Mouse (Mus musculus) kidney, postnatal 0 days (tissue): Measurements from ENCODE around the gene 2510009E07Rik. TPM values are rescaled to one million over a fixed set of nuclear protein-coding genes. Genes with fewer than 3 reads are reported as not detected.

Source experiments
- ATAC-seq: fragments of 200-750 bp; cut with Nextera tagmentation; replicated peaks from 2 replicates; pipeline ENCODE4 v1.8.0; 2017; ENCODE audit warnings: low read depth, moderate number of reproducible peaks, moderate TSS enrichment, moderate library complexity; ENCODE audit not compliant: low FRiP score
- DNase-seq: peaks from one replicate; pipeline ENCODE4 v3.0.0-alpha.2; 2016; ENCODE audit warnings: low spot score
- H3K27ac ChIP-seq: fragments of 300-500 bp; sonication (generic); 2 replicates; pipeline ENCODE4 v1.5.1; 2014; ENCODE audit warnings: mild to moderate bottlenecking
- H3K27me3 ChIP-seq: fragments of 300-500 bp; sonication (generic); 2 replicates; pipeline ENCODE4 v1.6.1; 2014; ENCODE audit warnings: low read length, mixed read lengths; ENCODE audit not compliant: insufficient read depth
- H3K36me3 ChIP-seq: fragments of 300-500 bp; sonication (generic); 2 replicates; pipeline ENCODE4 v1.6.1; 2014; ENCODE audit warnings: low read length, mixed read lengths; ENCODE audit not compliant: insufficient read depth
- H3K4me1 ChIP-seq: fragments of 300-500 bp; sonication (generic); replicated peaks from 2 replicates; pipeline ENCODE4 v1.6.1; 2014; ENCODE audit warnings: antibody characterized with exemption, low read length, mixed read lengths; ENCODE audit not compliant: insufficient read depth
- H3K4me2 ChIP-seq: fragments of 300-500 bp; sonication (generic); 2 replicates; pipeline ENCODE4 v1.6.1; 2014; ENCODE audit warnings: mild to moderate bottlenecking, low read length, moderate library complexity, mixed read lengths
- H3K4me3 ChIP-seq: fragments of 300-500 bp; sonication (generic); replicated peaks from 2 replicates; pipeline ENCODE4 v1.5.1; 2014; ENCODE audit warnings: low read depth, low read length
- H3K9ac ChIP-seq: fragments of 300-500 bp; sonication (generic); 2 replicates; pipeline ENCODE4 v1.6.1; 2014; ENCODE audit warnings: low read depth, low read length
- H3K9me3 ChIP-seq: fragments of 300-500 bp; sonication (generic); replicated peaks from 2 replicates; pipeline ENCODE4 v1.6.1; 2016; ENCODE audit warnings: low read length, inconsistent platforms, mixed read lengths
- CTCF ChIP-seq: IDR thresholded peaks from 2 replicates; pipeline ENCODE4 v1.5.1; 2016; ENCODE audit warnings: antibody characterized with exemption, low read depth, mild to moderate bottlenecking, moderate library complexity
- WGBS: fragments of 180-500 bp; shearing (Covaris S2); extraction: QIAGEN DNeasy Blood & Tissue Kit; methylation state at CpG from one replicate; pipeline ENCODE4 v1.1.7; 2014; 5-methylcytosine and 5-hydroxymethylcytosine counted together
- polyA plus RNA-seq: library from polyadenylated mRNA; unstranded; fragments of >200 nt; fragmentation: Nextera tagmentation; extraction: Ambion mirVana; gene quantifications from 2 replicates; pipeline ENCODE4 v1.2.1, GENCODE M21; 2015

Gene 2510009E07Rik
- polyA plus RNA-seq, 1 experiment from 2014 or later, result 13.6 TPM

DNA sequence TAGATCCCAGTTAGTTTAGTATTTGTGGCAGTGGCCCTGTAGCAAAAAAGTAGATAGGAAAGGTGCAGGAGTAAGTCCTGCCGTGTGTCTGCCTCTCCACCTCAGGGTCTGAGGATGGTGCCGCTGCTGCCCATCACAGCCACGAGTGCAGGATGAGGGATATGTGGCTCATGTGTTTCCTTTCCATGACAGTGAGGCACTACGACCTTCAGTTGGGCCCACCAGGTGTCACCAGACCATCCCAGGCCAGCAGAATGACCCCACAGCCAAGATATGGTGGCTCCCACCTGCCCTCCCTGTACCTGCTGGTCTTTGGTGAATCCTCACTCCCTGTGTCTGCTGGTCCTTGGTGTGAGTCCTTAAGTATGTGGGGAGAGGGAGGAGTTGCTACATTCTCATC lies 43.3 kb downstream of the 2510009E07Rik start:
- Histone ChIP-seq H3K27ac (no peak overlapping the region), H3K36me3 (no peaks in the 10 kb centered on the region; the same call in 1 of the 2 replicates), H3K9ac (no peak overlapping the region), H3K27me3 (no peaks in the 10 kb centered on the region), H3K4me2 (no peak overlapping the region), H3K4me3 (no peak overlapping the region), H3K4me1 (no peaks in the 10 kb centered on the region), H3K9me3 (no peaks in the 10 kb centered on the region)
- 89% methylated on average over 4 of the region's 4 CpGs for WGBS
- ATAC-seq, result no peak
- no peak for TF ChIP-seq CTCF
- DNase-seq, result no peak

DNA sequence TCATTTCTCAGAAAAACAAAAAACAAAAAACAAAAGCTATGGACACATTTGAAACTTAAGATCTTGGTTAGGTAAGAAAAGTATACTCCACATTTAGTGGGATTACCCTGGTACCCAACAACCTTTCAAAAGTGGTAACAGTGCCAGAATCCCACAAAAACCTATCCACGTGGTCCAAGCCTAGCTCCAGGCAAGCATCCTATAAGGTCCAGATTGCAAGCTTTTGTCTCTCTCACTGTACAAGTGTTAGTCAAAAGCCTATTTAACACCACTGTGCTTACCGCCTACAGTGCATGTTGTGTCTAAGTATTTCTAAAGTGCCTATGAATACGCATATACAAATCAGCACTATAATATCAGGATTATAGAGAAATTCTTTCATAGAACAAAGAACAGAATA lies 44.2 kb downstream of the 2510009E07Rik start:
- ATAC-seq (no peak), DNase-seq (no peak)
- no peaks in the 10 kb centered on the region for H3K27me3 ChIP-seq
- WGBS, result 90% methylated on average over 3 of the region's 3 CpGs
- no peaks in the 10 kb centered on the region; the same call in 1 of the 2 replicates for H3K36me3 ChIP-seq
- H3K4me1 ChIP-seq, result no peaks in the 10 kb centered on the region
- H3K27ac ChIP-seq, result no peak overlapping the region
- H3K4me2 ChIP-seq, result no peak overlapping the region
- TF ChIP-seq CTCF, result no peak
- H3K4me3 ChIP-seq, result no peak overlapping the region
- H3K9me3 ChIP-seq, result no peaks in the 10 kb centered on the region
- H3K9ac ChIP-seq, result no peak overlapping the region

DNA sequence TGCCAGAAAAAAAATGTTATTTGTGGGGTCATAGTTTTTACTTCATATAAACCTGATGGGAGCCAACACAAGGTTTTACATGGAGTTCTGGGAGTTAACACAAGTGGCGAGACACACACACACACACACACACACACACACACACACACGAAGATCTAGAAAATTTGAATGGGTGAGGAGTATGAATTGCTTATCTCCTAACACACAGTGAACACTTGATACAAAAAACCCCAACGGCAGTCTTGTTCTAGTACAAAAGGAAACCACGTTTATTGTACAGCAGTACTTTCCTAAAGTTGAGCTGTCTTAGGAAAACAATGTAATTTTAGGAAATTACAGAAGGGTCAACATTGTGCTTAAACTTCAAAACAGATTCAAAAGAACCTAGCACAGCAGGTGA lies 45.7 kb downstream of the 2510009E07Rik start:
- no peaks in the 10 kb centered on the region for H3K27me3 ChIP-seq
- 85% methylated on average over 4 of the region's 4 CpGs for WGBS
- no peaks in the 10 kb centered on the region; the same call in 1 of the 2 replicates for H3K36me3 ChIP-seq
- no peak for DNase-seq
- no peak for ATAC-seq
- no peak overlapping the region for H3K9ac ChIP-seq
- no peak overlapping the region for H3K4me2 ChIP-seq
- H3K9me3 ChIP-seq, result no peaks in the 10 kb centered on the region
- H3K4me3 ChIP-seq, result no peak overlapping the region
- no peaks in the 10 kb centered on the region for H3K4me1 ChIP-seq
- no peak for TF ChIP-seq CTCF
- no peak overlapping the region for H3K27ac ChIP-seq

DNA sequence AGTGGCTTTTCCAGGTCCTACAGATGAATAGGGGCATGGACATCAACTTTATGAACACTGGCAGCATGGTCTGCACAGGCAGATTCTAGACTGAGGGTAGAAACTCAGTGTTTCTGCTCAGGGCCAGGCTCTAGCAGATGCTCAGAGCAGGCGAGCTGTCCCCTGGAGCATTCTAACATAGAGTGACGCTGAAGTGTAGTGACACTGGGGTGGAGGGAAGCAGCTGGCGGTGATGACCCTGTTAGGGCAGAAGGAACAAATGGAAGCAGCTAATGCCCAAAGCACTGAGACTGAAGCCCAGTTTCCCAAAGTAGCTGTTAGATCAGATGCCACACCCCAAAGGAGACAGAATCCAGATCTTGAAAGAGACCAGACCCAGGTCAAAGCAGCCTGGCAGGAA lies 48.0 kb downstream of the 2510009E07Rik start:
- 85% methylated on average over 3 of the region's 3 CpGs for WGBS
- Histone ChIP-seq H3K4me3 (no peak overlapping the region), H3K9me3 (no peaks in the 10 kb centered on the region), H3K4me1 (no peaks in the 10 kb centered on the region; the same call in 1 of the 2 replicates), H3K27ac (no peak overlapping the region), H3K27me3 (no peaks in the 10 kb centered on the region), H3K4me2 (no peak overlapping the region), H3K36me3 (no peaks in the 10 kb centered on the region), H3K9ac (no peak overlapping the region)
- TF ChIP-seq CTCF, result no peak
- ATAC-seq (no peak), DNase-seq (no peak)

DNA sequence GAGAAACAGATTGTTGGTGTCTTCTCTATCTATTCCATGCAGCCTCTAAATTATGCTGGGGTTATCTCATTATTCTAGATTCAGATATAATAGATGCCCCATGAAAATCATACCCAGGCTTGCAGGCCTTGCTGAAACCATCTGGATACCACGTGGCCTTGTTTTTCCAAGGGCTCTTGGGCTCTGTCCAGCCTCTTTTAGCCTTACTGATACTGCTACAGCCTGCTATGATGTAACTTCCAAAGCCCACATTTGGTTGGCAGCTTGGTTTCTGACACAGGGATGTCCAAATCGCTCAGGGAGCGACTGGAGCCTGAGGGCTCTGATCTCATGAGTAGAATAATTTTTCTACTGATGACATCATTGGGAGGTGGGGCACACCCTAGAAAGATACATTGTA lies 48.5 kb downstream of the 2510009E07Rik start:
- TF ChIP-seq CTCF, result no peak

DNA sequence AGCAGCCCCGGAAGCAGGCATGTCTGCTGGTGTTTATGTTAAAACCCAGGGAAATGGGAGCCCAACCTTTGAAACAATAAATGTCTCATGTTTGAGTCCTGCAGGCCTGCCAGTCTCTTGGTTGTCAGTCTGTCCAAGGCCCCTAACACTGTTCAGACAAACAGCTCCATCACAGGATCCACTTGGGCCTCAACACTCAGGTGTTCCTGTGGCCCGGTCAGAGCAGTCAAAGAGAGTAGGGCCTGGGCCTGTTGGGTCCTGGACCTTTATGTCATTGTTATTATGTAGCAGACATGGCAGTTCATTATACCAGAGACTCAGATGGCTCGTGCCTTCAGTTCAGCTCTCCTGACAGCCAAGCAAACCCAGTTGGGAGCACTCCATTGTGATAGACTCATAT lies 49.9 kb downstream of the 2510009E07Rik start:
- no peaks in the 10 kb centered on the region for H3K27me3 ChIP-seq

More for the DNA sequence above, 48.5 kb downstream of the 2510009E07Rik start:
- 76% methylated on average over 3 of the region's 3 CpGs for WGBS
- Histone ChIP-seq H3K9ac (no peak overlapping the region), H3K27ac (no peak overlapping the region), H3K4me3 (no peak overlapping the region), H3K9me3 (no peaks in the 10 kb centered on the region), H3K4me1 (peaks cover 3% of the 10 kb centered on the region; the same call in 1 of the 2 replicates), H3K27me3 (no peaks in the 10 kb centered on the region), H3K4me2 (no peak overlapping the region), H3K36me3 (no peaks in the 10 kb centered on the region)
- DNase-seq, result no peak
- ATAC-seq, result no peak

DNA sequence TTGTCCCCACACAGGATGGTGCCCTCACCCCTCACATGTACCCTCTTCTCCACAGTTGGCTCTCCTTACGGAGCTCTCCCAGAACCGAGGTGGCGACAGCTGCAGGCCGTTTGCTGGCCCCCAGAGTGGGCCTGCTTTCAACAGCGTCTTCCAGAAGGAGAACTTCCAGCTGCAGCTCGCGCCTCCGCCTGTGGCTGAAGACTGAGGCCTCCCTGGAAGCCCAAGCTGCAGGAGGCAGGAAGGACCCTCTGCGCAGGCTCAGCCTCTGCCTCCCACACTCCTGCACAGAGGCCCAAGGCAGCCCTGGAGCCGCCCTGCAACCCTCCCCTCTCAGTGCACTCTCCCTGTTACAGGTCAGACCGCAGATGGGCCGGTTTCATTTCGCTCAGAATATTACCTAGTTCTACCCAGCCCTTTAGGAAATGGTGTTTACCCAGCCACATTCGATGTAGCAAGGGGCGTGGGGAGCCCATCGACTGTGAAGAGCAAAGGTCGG lies 50.4 kb downstream of the 2510009E07Rik start:
- no peaks in the 10 kb centered on the region for H3K9me3 ChIP-seq
- H3K27me3 ChIP-seq, result no peaks in the 10 kb centered on the region
- DNase-seq, result peak; percentile 88
- peak overlapping the region; percentile 37 for H3K4me2 ChIP-seq
- H3K4me3 ChIP-seq, result no peak overlapping the region
- WGBS, result 15% methylated on average over 17 of the region's 17 CpGs
- TF ChIP-seq CTCF, result no peak
- H3K36me3 ChIP-seq, result no peaks in the 10 kb centered on the region
- ATAC-seq, result peak; percentile 92
- H3K4me1 ChIP-seq, result peaks cover 3% of the 10 kb centered on the region; the same call in 1 of the 2 replicates
- H3K9ac ChIP-seq, result peak overlapping the region; percentile 46
- peak overlapping the region; percentile 90 for H3K27ac ChIP-seq

More for the DNA sequence above, 49.9 kb downstream of the 2510009E07Rik start:
- no peaks in the 10 kb centered on the region for H3K9me3 ChIP-seq
- H3K4me3 ChIP-seq, result no peak overlapping the region
- TF ChIP-seq CTCF, result no peak
- 0 out of 2 replicates have a peak overlapping the region, but pooled peaks have one; percentile 46 for H3K9ac ChIP-seq
- no peaks in the 10 kb centered on the region for H3K36me3 ChIP-seq
- no peak for DNase-seq
- H3K27ac ChIP-seq, result peak overlapping the region; percentile 90
- H3K4me2 ChIP-seq, result peak overlapping the region; percentile 37
- peaks cover 3% of the 10 kb centered on the region; the same call in 1 of the 2 replicates for H3K4me1 ChIP-seq
- 0 out of 2 replicates have a peak, but pooled peaks have one; percentile 1 for ATAC-seq
- 60% methylated on average over 3 of the region's 3 CpGs for WGBS
